Mouse (Mus musculus) testis, adult 2 months (tissue): ENCODE results near the gene Ceacam10.

Source experiments
- CTCF ChIP-seq: fragments of 200-500 bp; IDR thresholded peaks from 2 replicates; pipeline ENCODE4 v1.5.1; 2012; ENCODE audit warnings: low read depth, mild to moderate bottlenecking, inconsistent platforms, low read length, moderate library complexity; ENCODE audit not compliant: control insufficient read depth, insufficient read depth, insufficient replicate concordance
- POLR2A ChIP-seq: fragments of 200-500 bp; IDR thresholded peaks from 2 replicates; pipeline ENCODE4 v1.6.1; 2012; ENCODE audit warnings: low read depth, mild to moderate bottlenecking, inconsistent platforms, low read length, moderate library complexity; ENCODE audit not compliant: control insufficient read depth

GRCm38 (mm10) chr7:24758520-24758919 lies 18.5 kb upstream of the Ceacam10 start:
- no peak for TF ChIP-seq POLR2A
- no peak for TF ChIP-seq CTCF
